Mouse (Mus musculus): ENCODE measurements around the gene Nckap5. TPM values are rescaled to one million over a fixed set of nuclear protein-coding genes. Genes with fewer than 3 reads are reported as not detected.
"Not testable (repeated sequence)": the region's sequence is repeated elsewhere in the genome, so short reads cannot be mapped to it uniquely, and the experiment has no call there.

The Nckap5 gene
- polyA plus RNA-seq, 1 experiment from 2014 or later: 1.1 TPM

DNA sequence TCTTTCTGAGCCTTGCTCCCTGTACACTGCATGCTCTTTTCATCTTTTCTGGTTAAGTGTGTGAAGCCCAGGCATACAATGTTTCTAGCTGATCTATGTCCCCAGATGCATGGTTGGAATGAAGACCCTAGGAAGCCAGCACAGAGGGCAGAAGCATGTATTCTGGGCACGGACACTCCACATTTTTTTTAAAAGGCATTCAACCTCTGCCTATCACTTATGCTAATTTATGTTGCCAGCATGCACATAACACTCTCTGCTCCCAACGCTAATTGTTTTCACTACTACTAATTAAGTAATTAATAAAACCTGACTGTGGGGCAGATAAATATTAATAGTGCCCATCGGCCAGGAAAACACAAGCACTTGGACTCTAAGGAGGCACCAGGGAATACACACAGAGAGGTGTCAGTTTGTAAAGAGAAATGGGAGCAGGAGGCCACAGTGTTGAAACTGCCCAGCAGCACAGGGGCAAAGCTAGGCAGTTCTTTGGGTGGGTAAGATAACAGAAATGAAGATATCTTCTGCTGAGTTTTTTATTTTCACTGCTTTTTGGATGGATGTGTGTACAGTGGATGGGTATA, 724.8 kb downstream of the Nckap5 start:
- Histone ChIP-seq H3K27me3 (ENCODE audit: insufficient read depth, low read length) (no peaks in the 10 kb centered on the region), H3K9me3 (ENCODE audit: low read length) (no peaks in the 10 kb centered on the region), H3K27ac (ENCODE audit: low read depth) (no peak overlapping the region), H3K4me3 (ENCODE audit: low read depth, low read length) (no peak overlapping the region), H3K4me1 (ENCODE audit: insufficient read depth) (no peaks in the 10 kb centered on the region), H3K4me2 (ENCODE audit: low read depth, low read length) (no peak overlapping the region), H3K9ac (replicated peaks) (no peak overlapping the region), H3K36me3 (replicated peaks; ENCODE audit: insufficient read depth, low read length) (no peaks in the 10 kb centered on the region)
- no peak for DNase-seq
- no peak for ATAC-seq
- TF ChIP-seq CTCF (IDR thresholded peaks at IDR 0.05; ENCODE audit: low read depth) (no peak), EP300 (IDR thresholded peaks at IDR 0.05; ENCODE audit: low read depth) (no peak)
- WGBS (ENCODE audit: insufficient replicate concordance): 80% methylated on average over 3 of the region's 3 CpGs

DNA sequence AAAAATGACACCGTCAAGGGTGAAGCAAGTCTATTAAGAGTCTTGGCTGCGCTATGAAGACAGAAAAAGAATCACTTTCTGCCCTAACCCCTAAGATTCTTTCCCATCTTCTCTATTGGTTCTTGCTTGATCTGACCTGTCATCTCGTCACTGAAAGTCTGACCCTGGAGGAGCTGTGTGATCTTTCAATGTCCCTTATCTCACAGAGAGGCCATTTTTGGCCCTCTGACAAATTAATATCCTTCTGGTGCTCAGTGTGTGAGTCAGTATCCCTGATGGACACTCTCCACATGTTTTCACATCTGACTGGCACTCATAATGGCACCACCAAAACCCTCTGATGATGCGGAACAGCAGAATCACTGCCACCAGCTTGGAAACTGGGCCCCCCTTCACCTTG, 736.3 kb downstream of the Nckap5 start:
- DNase-seq (no peak), ATAC-seq (no peak)
- H3K9me3 ChIP-seq (ENCODE audit: low read length): no peaks in the 10 kb centered on the region
- H3K27me3 ChIP-seq (ENCODE audit: insufficient read depth, low read length): no peaks in the 10 kb centered on the region
- no peak overlapping the region for H3K27ac ChIP-seq (ENCODE audit: low read depth)
- H3K4me1 ChIP-seq (ENCODE audit: insufficient read depth): no peaks in the 10 kb centered on the region
- H3K36me3 ChIP-seq (replicated peaks; ENCODE audit: insufficient read depth, low read length): no peaks in the 10 kb centered on the region
- H3K4me3 ChIP-seq (ENCODE audit: low read depth, low read length): no peak overlapping the region
- WGBS (ENCODE audit: insufficient replicate concordance): 78% methylated on average over 4 of the region's 4 CpGs
- H3K9ac ChIP-seq (replicated peaks): no peak overlapping the region
- TF ChIP-seq EP300 (IDR thresholded peaks at IDR 0.05; ENCODE audit: low read depth) (no peak), CTCF (IDR thresholded peaks at IDR 0.05; ENCODE audit: low read depth) (no peak)
- no peak overlapping the region for H3K4me2 ChIP-seq (ENCODE audit: low read depth, low read length)

DNA sequence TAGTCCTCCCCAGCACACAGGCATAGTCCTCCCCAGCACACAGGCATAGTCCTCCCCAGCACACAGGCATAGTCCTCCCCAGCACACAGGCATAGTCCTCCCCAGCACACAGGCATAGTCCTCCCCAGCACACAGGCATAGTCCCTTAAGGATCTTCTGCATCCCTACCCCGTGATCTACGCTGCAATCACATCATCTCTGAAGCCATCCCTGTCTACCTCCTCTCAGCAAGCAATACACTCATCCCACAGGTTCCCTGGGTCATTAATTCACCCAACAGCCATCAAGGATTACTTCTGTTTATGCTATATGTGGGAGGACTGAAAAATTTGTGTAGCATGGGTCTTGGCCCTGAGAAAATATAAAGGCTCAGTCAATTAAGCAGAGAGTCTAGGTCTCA, 738.6 kb downstream of the Nckap5 start:
- H3K27me3 ChIP-seq (ENCODE audit: insufficient read depth, low read length); DNase-seq; H3K36me3 ChIP-seq (replicated peaks; ENCODE audit: insufficient read depth, low read length); H3K4me2 ChIP-seq (ENCODE audit: low read depth, low read length); H3K4me3 ChIP-seq (ENCODE audit: low read depth, low read length); ATAC-seq; H3K9ac ChIP-seq (replicated peaks); H3K27ac ChIP-seq (ENCODE audit: low read depth); H3K4me1 ChIP-seq (ENCODE audit: insufficient read depth); H3K9me3 ChIP-seq (ENCODE audit: low read length): not testable (repeated sequence)
- WGBS (ENCODE audit: insufficient replicate concordance): 77% methylated on average over 2 of the region's 2 CpGs

DNA sequence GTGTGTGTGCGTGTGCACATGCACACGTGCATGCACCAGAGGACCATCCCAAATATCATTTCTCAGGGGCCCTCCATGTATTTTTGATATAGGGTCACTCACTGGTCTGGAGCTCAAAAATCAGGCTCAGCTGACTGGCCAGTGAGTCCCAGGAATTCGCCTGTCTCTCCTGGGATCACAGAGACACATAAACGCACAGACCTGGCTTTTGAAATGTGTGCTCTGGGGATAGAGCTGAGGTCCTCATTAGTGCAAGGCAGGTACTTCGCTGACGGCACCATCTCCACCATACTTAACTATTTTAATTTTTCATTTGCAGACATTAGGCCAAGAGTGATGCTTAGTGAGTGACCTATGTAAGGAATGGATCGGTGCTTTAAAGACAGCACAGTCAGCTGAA, 743.4 kb downstream of the Nckap5 start:
- Histone ChIP-seq H3K4me3 (ENCODE audit: low read depth, low read length) (no peak overlapping the region), H3K4me1 (ENCODE audit: insufficient read depth) (no peaks in the 10 kb centered on the region), H3K4me2 (ENCODE audit: low read depth, low read length) (no peak overlapping the region), H3K9ac (replicated peaks) (no peak overlapping the region), H3K9me3 (ENCODE audit: low read length) (no peaks in the 10 kb centered on the region), H3K36me3 (replicated peaks; ENCODE audit: insufficient read depth, low read length) (no peaks in the 10 kb centered on the region), H3K27me3 (ENCODE audit: insufficient read depth, low read length) (no peaks in the 10 kb centered on the region), H3K27ac (ENCODE audit: low read depth) (no peak overlapping the region)
- ATAC-seq (no peak), DNase-seq (no peak)
- no peak for TF ChIP-seq EP300 (IDR thresholded peaks at IDR 0.05; ENCODE audit: low read depth)
- TF ChIP-seq CTCF (IDR thresholded peaks at IDR 0.05; ENCODE audit: low read depth): no peak
- WGBS (ENCODE audit: insufficient replicate concordance): 84% methylated on average over 7 of the region's 7 CpGs

DNA sequence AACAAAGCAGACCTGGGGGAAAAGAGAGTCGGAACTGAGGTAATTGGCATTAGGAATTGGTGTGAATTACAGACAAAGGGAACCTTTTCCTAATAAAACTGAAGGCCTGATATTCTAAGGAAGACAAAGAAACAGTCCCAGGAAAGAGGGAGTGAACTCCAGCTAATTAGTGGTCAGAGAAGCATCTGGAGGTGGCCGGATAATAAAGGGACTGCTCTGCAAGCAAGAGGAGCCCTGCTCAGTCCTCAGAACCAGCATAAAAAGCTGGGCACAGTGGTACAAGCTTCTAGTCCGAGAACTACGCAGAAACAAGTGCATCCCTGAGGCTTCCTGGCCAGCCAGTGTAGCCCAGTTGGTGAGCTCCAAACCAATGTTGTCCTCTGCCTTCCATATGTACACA, 754.3 kb downstream of the Nckap5 start:
- ATAC-seq (no peak), DNase-seq (no peak)
- Histone ChIP-seq H3K9ac (replicated peaks) (no peak overlapping the region), H3K27ac (ENCODE audit: low read depth) (no peak overlapping the region), H3K27me3 (ENCODE audit: insufficient read depth, low read length) (no peaks in the 10 kb centered on the region), H3K4me2 (ENCODE audit: low read depth, low read length) (no peak overlapping the region), H3K9me3 (ENCODE audit: low read length) (no peaks in the 10 kb centered on the region), H3K36me3 (replicated peaks; ENCODE audit: insufficient read depth, low read length) (no peaks in the 10 kb centered on the region), H3K4me1 (ENCODE audit: insufficient read depth) (no peaks in the 10 kb centered on the region), H3K4me3 (ENCODE audit: low read depth, low read length) (no peak overlapping the region)
- TF ChIP-seq CTCF (IDR thresholded peaks at IDR 0.05; ENCODE audit: low read depth) (no peak), EP300 (IDR thresholded peaks at IDR 0.05; ENCODE audit: low read depth) (no peak)
- 72% methylated on average over 4 of the region's 4 CpGs for WGBS (ENCODE audit: insufficient replicate concordance)

DNA sequence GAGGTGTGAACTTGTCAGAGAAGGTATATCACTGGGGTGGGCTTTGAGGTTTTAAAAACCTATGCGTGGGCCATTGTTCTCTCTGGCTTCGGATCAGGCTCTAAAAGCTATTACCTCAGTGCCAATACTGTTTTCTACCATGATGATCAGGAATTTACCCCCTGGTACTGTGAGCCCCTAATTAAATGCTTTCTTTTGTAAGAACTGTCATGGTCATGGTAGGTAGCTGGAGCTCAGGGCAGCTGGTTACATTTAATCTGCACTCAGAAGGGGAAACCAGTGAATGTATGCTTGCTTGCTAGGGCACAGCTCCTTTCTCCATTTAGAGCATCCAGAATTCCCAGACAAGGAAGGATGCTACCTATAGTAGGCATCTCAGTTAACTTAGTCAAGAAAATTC, 759.7 kb downstream of the Nckap5 start:
- TF ChIP-seq CTCF (IDR thresholded peaks at IDR 0.05; ENCODE audit: low read depth) (no peak), EP300 (IDR thresholded peaks at IDR 0.05; ENCODE audit: low read depth) (no peak)
- no peaks in the 10 kb centered on the region for H3K4me1 ChIP-seq (ENCODE audit: insufficient read depth)
- H3K27ac ChIP-seq (ENCODE audit: low read depth): no peak overlapping the region
- WGBS (ENCODE audit: insufficient replicate concordance): 84% methylated on average over 2 of the region's 2 CpGs
- no peak overlapping the region for H3K4me2 ChIP-seq (ENCODE audit: low read depth, low read length)
- no peak overlapping the region for H3K4me3 ChIP-seq (ENCODE audit: low read depth, low read length)
- H3K27me3 ChIP-seq (ENCODE audit: insufficient read depth, low read length): no peaks in the 10 kb centered on the region
- H3K9ac ChIP-seq (replicated peaks): no peak overlapping the region
- ATAC-seq: no peak
- H3K9me3 ChIP-seq (ENCODE audit: low read length): no peaks in the 10 kb centered on the region
- no peak for DNase-seq
- H3K36me3 ChIP-seq (replicated peaks; ENCODE audit: insufficient read depth, low read length): no peaks in the 10 kb centered on the region

DNA sequence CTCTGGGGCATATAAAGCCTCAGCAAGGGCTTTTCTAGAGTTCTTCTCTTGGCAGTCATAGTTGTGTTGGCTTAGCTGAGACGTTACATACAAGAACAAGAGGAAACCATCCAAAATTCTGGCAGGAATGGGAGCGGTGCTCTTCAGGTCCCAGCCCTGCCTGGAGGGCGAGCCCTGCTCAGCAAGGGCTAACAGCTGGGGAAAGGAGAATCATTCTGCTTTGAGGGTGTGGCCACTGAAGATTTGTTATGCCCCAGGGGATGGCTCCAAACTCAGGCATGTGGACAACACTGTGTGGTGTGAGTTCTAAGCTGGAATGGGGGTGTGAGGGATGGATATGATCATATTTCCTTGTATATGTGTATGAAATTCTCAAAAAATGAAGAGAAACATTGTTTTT, 779.1 kb downstream of the Nckap5 start:
- Histone ChIP-seq H3K27me3 (ENCODE audit: insufficient read depth, low read length) (no peaks in the 10 kb centered on the region), H3K4me1 (ENCODE audit: insufficient read depth) (no peaks in the 10 kb centered on the region), H3K9me3 (ENCODE audit: low read length) (no peaks in the 10 kb centered on the region), H3K4me2 (ENCODE audit: low read depth, low read length) (no peak overlapping the region), H3K27ac (ENCODE audit: low read depth) (no peak overlapping the region), H3K4me3 (ENCODE audit: low read depth, low read length) (no peak overlapping the region), H3K36me3 (replicated peaks; ENCODE audit: insufficient read depth, low read length) (no peaks in the 10 kb centered on the region), H3K9ac (replicated peaks) (no peak overlapping the region)
- 72% methylated on average over 3 of the region's 3 CpGs for WGBS (ENCODE audit: insufficient replicate concordance)
- ATAC-seq: no peak
- TF ChIP-seq EP300 (IDR thresholded peaks at IDR 0.05; ENCODE audit: low read depth) (no peak), CTCF (IDR thresholded peaks at IDR 0.05; ENCODE audit: low read depth) (no peak)
- no peak for DNase-seq

All from liver, postnatal 0 days (tissue).